Mouse (Mus musculus) gastrocnemius, adult 2 months (tissue): ENCODE measurements around the gene Oas2. TPM values are rescaled to one million over a fixed set of nuclear protein-coding genes. Genes with fewer than 3 reads are reported as not detected.

Experiments used
- DNase-seq: peaks from one replicate; pipeline ENCODE4 v3.0.0; 2022
- H3K27ac ChIP-seq: fragments of 200-600 bp; 2 replicates; pipeline ENCODE4 v1.8.1; 2022; ENCODE audit warnings: mild to moderate bottlenecking
- H3K4me3 ChIP-seq: fragments of 200-600 bp; 2 replicates; pipeline ENCODE4 v1.8.1; 2022; ENCODE audit warnings: mild to moderate bottlenecking, moderate library complexity
- CTCF ChIP-seq: fragments of 200-600 bp; IDR thresholded peaks from 2 replicates; pipeline ENCODE4 v1.8.1; 2022; ENCODE audit warnings: antibody characterized with exemption, mild to moderate bottlenecking, moderate library complexity
- intact Hi-C: fragments of 180-260 bp; cut with DNase I; formaldehyde crosslinking; loops from one replicate; pipeline ENCODE4 v1.15.1; 2025
- total RNA-seq, 2 experiments: library from RNA; stranded (reverse); gene quantifications; 2 replicates each; pipeline ENCODE4 v1.2.3; 2021

Gene Oas2
- total RNA-seq, 2 experiments from 2014 or later: 0.10 to 0.28 TPM

DNA sequence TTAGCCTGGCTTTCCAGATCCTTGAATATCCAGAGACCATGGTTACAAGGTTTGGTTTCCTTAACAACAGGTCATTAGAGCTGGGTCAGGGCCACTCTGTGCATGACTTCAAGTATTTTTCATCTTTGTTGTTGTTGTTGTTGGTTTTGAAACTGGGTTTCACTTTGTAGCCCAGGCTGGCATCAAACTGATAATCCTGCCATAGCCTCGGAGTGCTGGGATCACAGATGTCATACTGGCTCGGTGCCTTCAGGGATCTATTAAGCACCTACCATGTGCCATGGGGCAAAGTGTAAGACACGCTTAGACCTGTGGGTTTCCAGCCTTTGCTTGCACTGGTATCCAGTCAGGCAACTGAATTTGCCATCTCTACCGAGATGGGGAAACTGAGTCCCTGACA is 47.2 kb downstream of the Oas2 start:
- no peak overlapping the region for H3K27ac ChIP-seq
- intact Hi-C loops: no loop called here
- no peak for DNase-seq
- TF ChIP-seq CTCF: no peak
- no peak overlapping the region for H3K4me3 ChIP-seq

DNA sequence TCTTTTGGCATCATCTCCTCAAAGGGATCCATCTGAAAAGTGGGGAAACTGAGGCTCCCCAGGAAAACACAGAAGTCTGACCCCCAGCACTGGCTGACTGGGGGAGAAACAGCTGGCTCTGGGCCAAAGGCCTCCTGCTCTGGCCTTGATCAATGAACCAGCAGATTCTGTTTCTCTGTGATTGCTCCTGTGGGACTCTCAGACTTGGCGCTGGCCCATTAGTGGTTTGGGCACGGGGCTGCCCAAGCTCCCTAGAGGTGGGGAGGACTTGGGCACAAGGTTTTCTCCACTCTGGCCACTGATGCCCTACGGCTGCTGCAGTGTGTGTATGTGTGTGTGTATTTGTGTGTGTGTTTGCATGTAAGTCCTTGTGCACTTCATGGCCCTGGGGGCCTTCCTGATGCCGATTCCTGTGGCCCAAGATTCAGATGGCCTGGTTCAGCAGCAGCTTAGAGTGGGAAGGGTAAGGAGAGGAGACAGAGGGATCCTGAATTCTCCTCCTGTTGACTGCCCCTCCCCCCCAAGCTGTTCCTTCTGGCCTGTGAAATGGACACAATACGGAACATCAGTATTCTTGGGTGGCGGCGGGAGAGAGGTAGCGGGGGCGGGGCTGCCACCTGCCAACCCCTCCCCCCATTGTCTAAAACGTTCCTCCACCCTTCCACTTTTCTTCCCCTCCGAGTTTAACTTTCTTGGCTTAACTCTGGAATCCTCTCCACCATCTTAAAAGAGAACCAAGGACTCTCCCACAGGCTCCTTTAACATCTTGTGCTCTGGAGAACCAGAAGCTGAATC is 48.5 kb downstream of the Oas2 start:
- no peak overlapping the region for H3K27ac ChIP-seq
- no peak for DNase-seq
- TF ChIP-seq CTCF: no peak
- intact Hi-C loops: no loop called here
- H3K4me3 ChIP-seq: no peak overlapping the region

DNA sequence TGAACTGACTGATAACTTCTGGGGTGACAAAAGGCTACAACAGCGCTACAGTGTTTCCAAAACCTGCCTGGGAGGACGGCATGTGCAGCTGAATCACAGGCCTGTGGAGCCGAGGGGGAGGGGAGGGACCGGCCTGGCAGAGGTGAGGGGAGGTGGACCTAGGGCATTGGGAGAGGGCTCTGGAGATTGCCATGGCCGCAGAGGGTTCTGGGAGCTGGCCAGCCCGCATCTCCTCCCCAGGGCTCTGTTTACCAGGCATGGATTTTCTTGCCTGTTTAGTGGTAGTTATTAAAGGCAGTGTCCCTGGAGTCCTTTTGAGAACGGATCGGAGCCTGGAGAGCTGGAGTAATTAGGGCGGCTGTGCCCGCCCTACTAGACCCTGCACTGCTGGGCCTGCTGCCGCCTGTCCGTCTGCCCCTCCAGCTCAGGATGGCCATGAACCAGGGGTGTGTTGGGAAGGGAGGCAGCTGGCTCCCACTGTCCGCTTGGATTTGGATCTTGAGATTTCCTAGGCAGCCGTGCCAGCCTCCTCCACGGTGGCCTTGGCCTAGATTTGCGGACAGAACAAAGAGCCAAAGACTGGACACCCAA is 50.8 kb downstream of the Oas2 start:
- Histone ChIP-seq H3K4me3 (no peak overlapping the region), H3K27ac (no peak overlapping the region)
- intact Hi-C loops: no loop called here
- TF ChIP-seq CTCF: no peak
- peak; percentile 30 for DNase-seq

DNA sequence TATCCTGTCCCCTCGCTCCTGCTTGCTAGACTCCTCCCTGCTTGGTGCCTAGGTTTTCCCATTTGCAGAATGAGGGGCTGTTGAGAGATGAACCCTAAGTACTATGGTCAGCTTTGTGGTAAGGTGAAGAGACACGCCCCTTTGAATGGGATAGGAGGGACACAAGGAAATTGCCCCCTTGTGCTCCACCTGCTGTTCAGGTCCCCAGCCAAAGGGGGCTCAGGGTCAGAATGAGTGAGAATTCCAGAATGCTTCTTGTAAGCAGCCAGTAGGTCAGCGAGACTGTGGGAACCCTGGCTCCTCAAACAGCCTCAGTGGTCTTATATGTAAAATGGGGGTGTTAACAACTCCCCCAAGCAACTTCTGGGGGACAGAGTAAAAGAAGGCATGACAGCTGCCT is 51.5 kb downstream of the Oas2 start:
- no peak overlapping the region for H3K27ac ChIP-seq
- no peak for DNase-seq
- intact Hi-C loops: no loop called here

DNA sequence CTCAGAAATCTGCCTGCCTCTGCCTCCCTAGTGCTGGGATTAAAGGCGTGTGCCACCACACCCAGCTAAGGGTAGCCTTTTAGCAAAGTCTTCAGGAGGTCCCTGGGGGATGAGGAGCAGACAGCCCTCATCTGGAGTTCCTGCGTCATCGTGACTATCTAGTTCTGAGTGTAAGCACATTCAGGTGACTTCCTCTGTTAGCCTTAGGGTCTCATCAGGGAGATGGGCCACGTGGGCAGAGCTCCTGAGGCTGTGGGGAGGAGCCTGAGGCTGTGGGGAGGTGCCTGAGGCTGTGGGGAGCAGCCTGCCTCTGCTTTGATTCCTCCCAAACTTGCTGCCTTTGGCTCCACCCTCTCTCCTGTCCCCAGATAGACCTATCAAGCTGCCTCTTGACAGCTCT is 52.8 kb downstream of the Oas2 start:
- no peak for TF ChIP-seq CTCF
- intact Hi-C loops: no loop called here
- Histone ChIP-seq H3K27ac (no peak overlapping the region), H3K4me3 (no peak overlapping the region)
- no peak for DNase-seq

More for the DNA sequence above, 51.5 kb downstream of the Oas2 start:
- no peak for TF ChIP-seq CTCF
- H3K4me3 ChIP-seq: no peak overlapping the region

DNA sequence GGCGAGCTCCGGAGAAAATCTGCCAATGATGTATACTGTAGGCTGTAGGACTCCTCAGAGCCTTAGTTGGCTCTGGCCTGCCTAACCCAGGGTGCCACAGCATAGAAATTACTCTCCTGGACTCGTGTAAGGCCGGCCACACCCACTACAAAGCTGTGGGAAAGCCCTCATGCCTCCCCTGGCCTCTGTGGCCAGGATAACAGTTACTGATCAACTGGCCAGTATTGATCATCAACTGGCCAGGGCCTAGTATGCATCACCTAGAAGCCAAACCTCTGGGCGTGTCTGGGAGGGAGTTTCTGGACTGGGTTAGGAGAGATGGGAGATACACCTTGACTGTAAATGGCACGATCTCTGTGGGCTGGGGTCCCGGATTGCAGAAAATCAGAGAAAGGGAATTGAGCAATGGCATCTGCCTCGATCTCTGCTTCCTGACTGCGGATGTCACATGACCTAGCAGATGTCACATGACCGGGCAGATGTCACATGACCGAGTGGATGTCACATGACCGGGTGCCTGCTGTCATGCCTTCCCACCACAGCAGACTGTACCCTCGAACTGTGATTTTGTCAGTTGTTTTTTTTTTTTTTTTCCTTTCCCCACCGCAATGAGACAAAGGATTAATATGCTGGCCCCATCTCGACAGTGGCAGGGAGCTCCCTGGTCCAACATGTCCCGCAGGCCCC is 53.5 kb downstream of the Oas2 start:
- H3K4me3 ChIP-seq: no peak overlapping the region
- TF ChIP-seq CTCF: no peak
- intact Hi-C loops: no loop called here
- no peak overlapping the region for H3K27ac ChIP-seq
- DNase-seq: no peak

DNA sequence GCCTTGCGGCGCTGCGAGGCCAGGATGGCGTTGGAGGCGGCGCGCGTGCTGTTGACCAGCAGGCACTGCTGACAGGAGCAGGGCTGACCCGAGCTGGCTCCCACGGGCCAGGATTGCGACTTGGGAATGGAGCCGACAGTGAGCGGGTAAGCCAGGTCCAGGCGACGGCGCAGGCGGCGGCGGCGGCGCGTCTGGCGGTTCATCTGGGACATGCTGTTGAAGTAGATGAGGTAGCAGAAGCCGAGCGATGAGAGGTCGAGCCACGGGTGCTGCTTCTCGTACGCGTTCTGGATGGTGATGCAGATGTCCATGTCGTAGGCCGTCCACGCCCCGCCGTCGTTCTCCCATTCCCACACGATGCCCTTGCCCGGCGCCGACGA is 55.0 kb downstream of the Oas2 start:
- intact Hi-C loops: no loop called here
- Histone ChIP-seq H3K27ac (no peak overlapping the region), H3K4me3 (no peak overlapping the region)
- TF ChIP-seq CTCF: no peak
- DNase-seq: no peak

DNA sequence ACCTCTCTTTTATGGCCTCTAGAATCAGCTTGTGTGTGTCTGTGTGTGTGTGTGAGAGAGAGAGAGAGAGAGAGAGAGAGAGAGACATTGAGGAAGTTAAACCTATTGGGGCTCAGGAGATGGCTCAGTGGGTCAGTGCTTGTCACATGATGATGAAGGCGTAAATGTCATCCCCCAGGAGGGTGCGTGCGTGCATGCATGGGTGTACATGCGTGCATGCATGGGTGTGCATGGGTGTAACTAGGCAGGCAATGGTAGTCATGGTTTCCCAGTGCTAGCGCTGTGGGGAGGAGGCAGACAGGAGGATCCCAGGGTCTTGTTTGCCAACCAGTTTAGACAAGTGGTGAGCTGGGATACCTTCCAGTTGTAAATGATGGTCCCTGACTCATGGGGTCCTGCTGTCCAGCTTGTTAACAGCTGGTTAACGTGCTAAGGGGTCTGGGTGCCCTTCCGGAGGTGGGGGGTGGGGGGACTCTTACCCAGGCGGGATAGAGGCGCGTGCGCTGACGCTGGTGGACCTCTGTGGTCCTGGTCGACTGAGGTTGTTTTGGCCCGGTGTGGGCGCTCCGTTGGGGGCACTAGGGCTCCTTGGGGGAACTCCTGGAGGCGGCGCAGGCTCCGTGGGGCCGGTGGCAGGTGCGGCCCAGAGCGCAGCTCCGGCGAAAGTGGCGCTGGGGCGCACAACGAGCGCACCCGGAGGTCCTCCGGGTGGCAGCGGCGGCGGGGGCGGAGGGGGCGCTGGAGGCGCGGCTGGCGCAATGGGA is 55.5 kb downstream of the Oas2 start:
- Histone ChIP-seq H3K4me3 (no peak overlapping the region), H3K27ac (no peak overlapping the region)
- TF ChIP-seq CTCF: no peak
- no peak for DNase-seq
- intact Hi-C loops: no loop called here

DNA sequence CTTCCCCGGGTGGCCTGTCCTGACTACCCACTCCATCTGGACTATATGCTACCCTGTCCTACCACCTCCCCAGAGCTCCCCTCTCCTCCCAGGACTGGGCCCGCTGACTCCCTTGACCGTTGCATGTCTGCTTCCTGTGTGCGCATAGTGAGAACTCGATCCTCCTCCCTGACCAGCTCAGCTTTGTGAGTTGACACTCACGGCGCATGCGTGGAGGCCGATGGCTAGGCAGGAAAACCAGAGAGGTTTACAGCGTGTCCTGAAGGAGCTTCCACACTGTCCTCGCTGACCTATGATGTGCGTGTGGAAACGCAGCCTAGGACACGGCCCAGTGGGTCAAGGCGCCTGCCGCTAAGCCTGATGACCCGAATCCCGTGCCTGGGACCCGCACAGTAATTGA is 57.6 kb downstream of the Oas2 start:
- Histone ChIP-seq H3K4me3 (no peak overlapping the region), H3K27ac (no peak overlapping the region)
- TF ChIP-seq CTCF: no peak
- no peak for DNase-seq
- intact Hi-C loops: no loop called here

DNA sequence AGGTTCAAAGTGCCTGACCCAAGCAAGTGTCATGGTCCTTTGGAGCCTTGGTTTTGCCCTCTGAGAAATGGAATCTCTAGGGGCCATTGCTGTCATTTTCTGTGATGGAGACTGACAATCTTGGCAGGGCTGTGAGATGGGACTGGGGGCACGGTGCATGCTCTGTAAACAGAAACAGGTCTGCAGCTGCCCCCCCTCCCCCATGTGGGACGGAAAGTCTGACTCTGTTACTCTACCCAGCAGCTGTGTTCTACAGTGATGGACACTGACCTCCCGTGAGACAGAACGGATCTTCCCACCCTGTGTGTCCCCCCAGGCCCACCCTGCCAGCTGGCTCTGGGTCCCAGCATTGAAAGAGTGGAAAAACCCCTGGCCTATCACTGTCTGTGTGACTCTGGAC is 59.2 kb downstream of the Oas2 start:
- intact Hi-C loops: no loop called here
- Histone ChIP-seq H3K4me3 (no peak overlapping the region), H3K27ac (no peak overlapping the region)
- no peak for DNase-seq
- no peak for TF ChIP-seq CTCF

DNA sequence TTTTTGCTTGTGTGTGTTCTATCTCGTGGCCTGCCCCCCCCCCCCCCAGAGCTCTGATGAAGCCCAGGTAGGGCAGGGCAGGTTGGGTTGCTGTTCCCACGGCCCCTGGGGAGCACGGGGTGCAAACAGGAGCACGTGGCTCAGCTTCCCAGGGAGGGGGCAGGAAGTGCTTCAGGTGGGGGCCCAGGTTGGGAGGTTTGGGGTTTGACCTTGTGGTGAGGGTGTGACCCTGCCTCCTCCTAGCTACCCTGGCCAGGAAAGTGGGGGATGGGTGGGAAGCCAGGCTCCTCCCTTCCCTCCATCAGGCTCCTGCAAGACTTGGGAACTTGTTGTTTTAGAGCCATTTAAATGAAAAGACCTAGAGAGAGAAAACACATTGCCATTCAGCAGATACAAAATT is 61.2 kb downstream of the Oas2 start:
- Histone ChIP-seq H3K27ac (no peak overlapping the region), H3K4me3 (no peak overlapping the region)
- no peak for TF ChIP-seq CTCF
- DNase-seq: no peak
- intact Hi-C loops: no loop called here

DNA sequence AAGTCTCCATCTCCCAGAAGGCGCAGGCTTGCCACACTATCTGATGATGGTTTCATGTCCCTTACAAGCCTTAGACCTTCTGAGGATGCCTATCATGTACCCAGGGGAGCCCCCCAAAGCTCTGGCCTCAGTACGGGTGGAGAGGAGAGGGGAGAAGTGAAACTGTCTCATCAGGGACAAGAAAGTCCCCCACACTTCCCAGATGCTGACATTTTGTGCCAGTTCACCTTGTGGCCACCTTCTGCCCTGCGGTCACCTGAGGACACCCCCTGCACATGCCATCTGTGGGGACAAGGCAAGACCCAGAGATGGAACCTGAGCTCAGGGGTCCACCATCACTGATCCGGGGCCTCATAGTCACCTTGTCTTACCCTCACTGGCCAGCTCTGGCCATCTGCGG is 61.8 kb downstream of the Oas2 start:
- no peak for DNase-seq
- Histone ChIP-seq H3K27ac (no peak overlapping the region), H3K4me3 (no peak overlapping the region)
- TF ChIP-seq CTCF: no peak
- intact Hi-C loops: no loop called here

DNA sequence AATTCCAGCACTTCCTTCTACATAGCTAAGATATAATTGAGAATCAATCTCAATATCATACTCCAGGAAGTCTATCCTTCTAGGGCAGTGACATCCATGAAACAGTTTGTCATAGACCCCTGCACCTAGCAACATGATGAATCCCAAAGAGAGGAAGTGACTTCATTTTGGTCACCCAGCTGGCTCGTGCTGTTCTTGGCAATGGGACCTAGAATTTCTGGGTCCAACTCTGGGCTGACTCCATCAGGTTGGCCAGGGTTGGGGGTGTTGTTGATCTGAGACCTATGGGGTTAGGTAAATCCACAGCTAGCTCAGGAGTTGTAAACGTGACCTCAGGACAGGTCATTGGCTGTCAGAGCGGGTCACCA is 62.2 kb downstream of the Oas2 start:
- no peak for TF ChIP-seq CTCF
- no peak for DNase-seq
- Histone ChIP-seq H3K27ac (no peak overlapping the region), H3K4me3 (no peak overlapping the region)
- intact Hi-C loops: no loop called here
